Mouse (Mus musculus) CH12.LX (cell line): ENCODE measurements around the gene Atp7a. TPM values are rescaled to one million over a fixed set of nuclear protein-coding genes. Genes with fewer than 3 reads are reported as not detected.

Experiments used
- DNase-seq: peaks from one replicate; pipeline ENCODE4 v3.0.0-alpha.2; 2013; ENCODE audit errors: extremely low read depth
- H3K27ac ChIP-seq: 2 replicates; pipeline ENCODE4 v1.5.1; 2012; ENCODE audit warnings: low read depth, mild to moderate bottlenecking, control low read depth, moderate library complexity; ENCODE audit not compliant: insufficient read depth
- H3K27me3 ChIP-seq: replicated peaks from 2 replicates; pipeline ENCODE3; 2012; ENCODE audit warnings: inconsistent platforms
- H3K36me3 ChIP-seq, 2 experiments: replicated peaks in 1 of 2; 2 replicates each; pipeline versions ENCODE3 to v1.6.1; 2012; ENCODE audit warnings: inconsistent platforms in 1 of 2, low read length in 1 of 2, mild to moderate bottlenecking in 1 of 2, mixed read lengths in 1 of 2, moderate library complexity in 1 of 2; ENCODE audit not compliant: control insufficient read depth in 1 of 2, insufficient read depth in 1 of 2
- H3K4me1 ChIP-seq, 2 experiments: 2 replicates each; pipeline ENCODE4 v1.6.1; 2012; ENCODE audit warnings: inconsistent platforms in 1 of 2, moderate library complexity in 1 of 2; ENCODE audit not compliant: insufficient read depth in 2 of 2, control insufficient read depth in 1 of 2
- H3K4me2 ChIP-seq: 2 replicates; pipeline ENCODE4 v1.6.1; 2012; ENCODE audit warnings: low read depth, mild to moderate bottlenecking, control low read depth; ENCODE audit not compliant: poor library complexity, insufficient read depth, severe bottlenecking
- H3K4me3 ChIP-seq, 3 experiments: fragments of 150-350 bp in 1 of 3; sonication (generic) in 1 of 3; replicated peaks in 1 of 3; 2 replicates each; pipeline versions ENCODE3 to v1.5.1; 2011 to 2012; ENCODE audit warnings: low read depth in 2 of 3, low read length in 2 of 3, mild to moderate bottlenecking in 2 of 3, moderate library complexity in 2 of 3, control low read depth in 1 of 3, improper control_type of control experiment in 1 of 3, inconsistent platforms in 1 of 3, mixed read lengths in 1 of 3; ENCODE audit not compliant: poor library complexity in 1 of 3
- H3K79me2 ChIP-seq: replicated peaks from 2 replicates; pipeline ENCODE4 v1.6.1; 2012; ENCODE audit warnings: mild to moderate bottlenecking, moderate library complexity; ENCODE audit not compliant: control insufficient read depth, poor library complexity, insufficient read depth, severe bottlenecking; ENCODE audit errors: extremely low read depth
- H3K9ac ChIP-seq: 2 replicates; pipeline ENCODE4 v1.6.1; 2012; ENCODE audit warnings: low read depth, mild to moderate bottlenecking, control low read depth, moderate library complexity; ENCODE audit not compliant: insufficient read depth
- H3K9me3 ChIP-seq: replicated peaks from 2 replicates; pipeline ENCODE3; 2012; ENCODE audit warnings: low read length, inconsistent platforms, mixed read lengths
- BHLHE40 ChIP-seq: IDR thresholded peaks from 2 replicates; pipeline ENCODE4 v1.6.1; 2011; ENCODE audit warnings: mild to moderate bottlenecking, low read depth, low read length, improper control_type of control experiment
- CHD2 ChIP-seq: IDR thresholded peaks from 2 replicates; pipeline ENCODE4 v1.6.1; 2011; ENCODE audit warnings: low read length, improper control_type of control experiment
- CTCF ChIP-seq, 2 experiments: IDR thresholded peaks in 1 of 2; conservative IDR thresholded peaks in 1 of 2; 2 replicates each; pipeline ENCODE4 v1.5.1; 2011 to 2012; ENCODE audit warnings: low read depth in 2 of 2, low read length in 2 of 2, improper control_type of control experiment in 1 of 2, inconsistent platforms in 1 of 2, mild to moderate bottlenecking in 1 of 2, moderate library complexity in 1 of 2
- EP300 ChIP-seq: IDR thresholded peaks from 2 replicates; pipeline ENCODE4 v1.6.1; 2011; ENCODE audit warnings: low read length, improper control_type of control experiment
- ETS1 ChIP-seq: conservative IDR thresholded peaks from 2 replicates; pipeline ENCODE4 v1.6.1; 2012; ENCODE audit warnings: low read depth, mild to moderate bottlenecking, inconsistent platforms, low read length, improper control_type of control experiment, moderate library complexity
- HCFC1 ChIP-seq: IDR thresholded peaks from 2 replicates; pipeline ENCODE4 v1.6.1; 2012; ENCODE audit warnings: low read depth, mild to moderate bottlenecking, inconsistent platforms, low read length, improper control_type of control experiment
- IRF4 ChIP-seq: IDR thresholded peaks from 2 replicates; pipeline ENCODE4 v1.6.1; 2014; ENCODE audit warnings: low read depth, mild to moderate bottlenecking, inconsistent platforms, low read length, improper control_type of control experiment
- JUN ChIP-seq: IDR thresholded peaks from 2 replicates; pipeline ENCODE4 v1.6.1; 2011; ENCODE audit warnings: low read depth, mild to moderate bottlenecking, low read length, improper control_type of control experiment, moderate library complexity; ENCODE audit not compliant: insufficient read depth
- JUND ChIP-seq: conservative IDR thresholded peaks from 2 replicates; pipeline ENCODE4 v1.6.1; 2011; ENCODE audit warnings: low read depth, low read length, improper control_type of control experiment
- KAT2A ChIP-seq: IDR thresholded peaks from 2 replicates; pipeline ENCODE4 v1.6.1; 2012; ENCODE audit warnings: low read length, improper control_type of control experiment, inconsistent platforms; ENCODE audit not compliant: insufficient replicate concordance
- MAZ ChIP-seq: IDR thresholded peaks from 2 replicates; pipeline ENCODE4 v1.6.1; 2012; ENCODE audit warnings: low read depth, mild to moderate bottlenecking, inconsistent platforms, low read length, improper control_type of control experiment, moderate library complexity
- MEF2A ChIP-seq: IDR thresholded peaks from 2 replicates; pipeline ENCODE4 v1.6.1; 2014; ENCODE audit warnings: low read depth, mild to moderate bottlenecking, inconsistent platforms, low read length, improper control_type of control experiment, borderline replicate concordance
- MXI1 ChIP-seq: IDR thresholded peaks from 2 replicates; pipeline ENCODE4 v1.6.1; 2011; ENCODE audit warnings: mild to moderate bottlenecking, low read depth, low read length, improper control_type of control experiment
- NRF1 ChIP-seq: IDR thresholded peaks from 2 replicates; pipeline ENCODE4 v1.6.1; 2014; ENCODE audit warnings: low read depth, mild to moderate bottlenecking, inconsistent platforms, low read length, improper control_type of control experiment, moderate library complexity
- PAX5 ChIP-seq: IDR thresholded peaks from 2 replicates; pipeline ENCODE4 v1.6.1; 2012; ENCODE audit warnings: low read length, inconsistent platforms, mixed read lengths
- RCOR1 ChIP-seq: conservative IDR thresholded peaks from 2 replicates; pipeline ENCODE4 v1.6.1; 2012; ENCODE audit warnings: low read depth, mild to moderate bottlenecking, inconsistent platforms, low read length, improper control_type of control experiment
- SIN3A ChIP-seq: IDR thresholded peaks from 2 replicates; pipeline ENCODE4 v1.6.1; 2012; ENCODE audit warnings: low read length, improper control_type of control experiment, inconsistent platforms
- UBTF ChIP-seq: IDR thresholded peaks from 2 replicates; pipeline ENCODE4 v1.6.1; 2012; ENCODE audit warnings: low read depth, mild to moderate bottlenecking, inconsistent platforms, low read length, improper control_type of control experiment, moderate library complexity
- USF2 ChIP-seq: conservative IDR thresholded peaks from 2 replicates; pipeline ENCODE4 v1.6.1; 2011; ENCODE audit warnings: low read depth, low read length, improper control_type of control experiment
- ZC3H11A ChIP-seq: IDR thresholded peaks from 2 replicates; pipeline ENCODE4 v1.6.1; 2012; ENCODE audit warnings: low read depth, mild to moderate bottlenecking, inconsistent platforms, low read length, improper control_type of control experiment
- ZMIZ1 ChIP-seq: IDR thresholded peaks from 2 replicates; pipeline ENCODE4 v1.6.1; 2012; ENCODE audit warnings: low read depth, mild to moderate bottlenecking, inconsistent platforms, low read length, improper control_type of control experiment
- ZNF384 ChIP-seq: IDR thresholded peaks from 2 replicates; pipeline ENCODE4 v1.6.1; 2012; ENCODE audit warnings: low read depth, low read length, improper control_type of control experiment, inconsistent platforms
- dilution Hi-C: fragments of 300-500 bp; cut with MboI; formaldehyde crosslinking; loops from 2 replicates; pipeline ENCODE4 v1.14.3; 2020; ENCODE audit warnings: low sequenced_read_pairs; ENCODE audit not compliant: extremely low pct_unique_long_range_greater_than_20kb, extremely low pct_ligation_motif_present
- in situ Hi-C: fragments of 300-500 bp; cut with MboI; formaldehyde crosslinking; loops from 3 replicates; pipeline ENCODE4 v1.14.3; 2019; ENCODE audit warnings: low sequenced_read_pairs, low pct_ligation_motif_present, low pct_unique_long_range_greater_than_20kb, mixed read lengths
- polyA plus RNA-seq: library from polyadenylated mRNA; unstranded; fragments of >175 nt; gene quantifications from 2 replicates; pipeline ENCODE4 v1.2.1, GENCODE M21; 2012; ENCODE audit warnings: low read depth; ENCODE audit not compliant: insufficient read length
- total RNA-seq, 2 experiments: library from RNA; depleted of rRNA; stranded (reverse); fragments of 300-350 nt in 1 of 2; fragments of >200 nt in 1 of 2; gene quantifications; 2 replicates each; pipeline ENCODE4 v1.2.3; 2012 to 2014

The Atp7a gene
- total and polyA plus RNA-seq, 3 experiments = 2.2 to 5.4 (median 4.0) TPM

- H3K4me2 ChIP-seq = no peak within 1 kb of the TSS
- no peaks in the 10 kb centered on the region for H3K79me2 ChIP-seq
- dilution Hi-C loops = no loop called here
- no peaks in the 10 kb centered on the region for H3K27me3 ChIP-seq
- H3K4me1 ChIP-seq = peaks cover 3 to 16% of the 10 kb centered on the region in 2 experiments; a peak in 2 of 4 replicates
- in situ Hi-C loops = no loop called here
- no peak within 1 kb of the TSS for H3K4me3 ChIP-seq
- H3K9me3 ChIP-seq = no peaks in the 10 kb centered on the region
- H3K36me3 ChIP-seq = no peaks in the 10 kb centered on the region
- DNase-seq = no peak
- no peak within 1 kb of the TSS for H3K9ac ChIP-seq
- no peak for TF ChIP-seq RCOR1
- TF ChIP-seq USF2 = no peak
- no peak for TF ChIP-seq JUND
- no peak for TF ChIP-seq CTCF (conservative IDR thresholded peaks at IDR 0.05 in 1 of 2, IDR thresholded peaks at IDR 0.05 in 1 of 2; ENCODE audit: low read depth in 2 of 2, low read length in 2 of 2)
- TF ChIP-seq ETS1 = no peak
- TF ChIP-seq ZC3H11A = no peak
- TF ChIP-seq JUN = no peak
- no peak for TF ChIP-seq MEF2A
- TF ChIP-seq HCFC1 = no peak
- TF ChIP-seq MXI1 = no peak
- no peak for TF ChIP-seq ZNF384
- TF ChIP-seq CHD2 = no peak
- no peak for TF ChIP-seq PAX5
- no peak for TF ChIP-seq NRF1
- TF ChIP-seq UBTF = no peak
- H3K27ac ChIP-seq = no peak within 1 kb of the TSS
These were observed 115.9 kb downstream of the Atp7a start, which contains the start of gene Tlr13 for GRCm38 (mm10) chrX:106142936-106143335. TSS of gene Tlr13 (plus strand) at chrX:106143204.

GRCm38 (mm10) chrX:106148185-106148584 lies 121.1 kb downstream of the Atp7a start:
- DNase-seq = no peak
- Histone ChIP-seq H3K36me3 (no peaks in the 10 kb centered on the region), H3K4me3 (no peak overlapping the region), H3K27me3 (no peaks in the 10 kb centered on the region), H3K9ac (no peak overlapping the region), H3K79me2 (no peaks in the 10 kb centered on the region), H3K27ac (no peak overlapping the region), H3K4me2 (no peak overlapping the region), H3K9me3 (no peaks in the 10 kb centered on the region), H3K4me1 (peaks cover 0 to 10% of the 10 kb centered on the region in 2 experiments; a peak in 1 of 4 replicates)
- in situ Hi-C loops (no loop called here), dilution Hi-C loops (no loop called here)
- TF ChIP-seq BHLHE40 = no peak
- no peak for TF ChIP-seq MXI1
- no peak for TF ChIP-seq ZC3H11A
- TF ChIP-seq ZMIZ1 = no peak
- no peak for TF ChIP-seq IRF4
- no peak for TF ChIP-seq MAZ
- TF ChIP-seq KAT2A = no peak
- TF ChIP-seq EP300 = no peak
- no peak for TF ChIP-seq SIN3A
